Mouse (Mus musculus) right cerebral cortex, postnatal 36 days (tissue): Measurements from ENCODE around the gene Zfp976.
"Not testable (repeated sequence)": the region's sequence is repeated elsewhere in the genome, so short reads cannot be mapped to it uniquely, and the experiment has no call there.

Experiments used
- DNase-seq, 2 experiments: peaks; one replicate each; pipeline ENCODE4 v3.0.0; 2022; ENCODE audit warnings: low spot score in 2 of 2, mixed read lengths in 1 of 2

Gene Zfp976

DNA sequence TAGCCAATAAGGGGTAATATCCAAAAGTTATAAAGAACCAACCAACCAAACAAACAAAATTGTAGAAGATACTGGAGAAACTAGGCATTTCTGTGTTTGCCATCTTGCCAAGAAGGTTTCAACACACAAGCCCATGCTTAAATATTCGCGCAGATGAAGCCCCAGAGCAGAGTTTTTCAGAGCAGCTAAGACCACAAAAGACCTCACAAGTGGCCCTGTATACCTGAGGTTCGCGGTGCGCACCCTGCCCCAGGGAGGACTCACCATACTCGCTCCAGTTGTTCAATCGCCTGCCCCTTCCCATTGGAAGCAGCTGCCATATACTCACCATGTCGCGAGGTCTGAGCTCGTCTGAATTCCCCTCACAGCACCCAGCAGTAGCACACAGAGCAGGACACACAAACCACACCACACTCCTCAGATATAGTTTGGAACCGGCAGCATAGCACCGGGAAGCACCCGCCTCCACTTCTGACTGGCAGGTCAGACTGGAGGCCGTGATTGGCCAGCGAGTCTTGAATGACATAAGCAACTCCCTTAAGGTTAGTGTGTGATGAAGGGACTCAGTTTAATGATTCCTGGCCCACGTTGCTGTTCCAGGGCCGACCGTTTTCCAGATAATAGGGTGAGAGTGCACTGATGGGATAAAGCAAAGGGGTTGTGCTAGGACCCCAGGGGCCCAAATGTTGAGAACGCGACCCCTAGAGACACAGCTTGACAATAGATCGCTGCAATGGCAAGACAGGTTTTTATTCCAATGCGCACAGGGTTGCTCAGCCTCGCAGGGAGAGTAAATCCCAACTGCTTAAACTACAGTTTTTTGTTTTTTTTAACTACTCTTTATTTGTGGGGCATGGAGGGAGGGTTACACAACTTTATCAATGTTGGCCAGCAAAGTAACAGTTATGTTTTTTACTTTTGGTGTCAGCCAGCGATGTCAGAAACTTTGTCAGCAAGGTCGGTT lies at the start of gene Zfp976:
TSS of gene Zfp976 (minus strand) at position 437 of the 964 bp plus-strand sequence.
- DNase-seq, result peak; percentile 29 to 56

- DNase-seq, result not testable (repeated sequence)
Measured at GRCm38 (mm10) chr7:42680081-42680480, 37.7 kb upstream of the Zfp976 start.

DNA sequence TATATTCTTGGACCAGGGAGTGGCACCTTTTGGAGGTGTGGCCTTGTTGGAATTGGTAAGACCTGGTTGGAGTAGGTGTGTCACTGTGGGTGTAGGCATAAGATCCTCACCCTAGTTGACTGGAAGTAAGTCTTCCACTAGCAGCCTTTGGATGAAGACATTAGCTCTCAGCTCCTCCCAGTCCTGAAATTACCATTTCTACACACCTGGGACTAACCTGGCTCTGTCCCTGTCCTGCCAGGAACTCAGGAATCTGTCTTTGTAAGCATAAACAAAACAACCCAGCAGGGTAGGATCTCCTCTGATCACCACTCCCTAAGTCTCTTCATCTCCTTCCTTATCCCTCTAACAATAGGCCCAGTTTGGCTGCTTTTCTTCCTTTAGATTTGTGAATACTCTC lies 37.3 kb upstream of the Zfp976 start:
- DNase-seq, result not testable (repeated sequence)

DNA sequence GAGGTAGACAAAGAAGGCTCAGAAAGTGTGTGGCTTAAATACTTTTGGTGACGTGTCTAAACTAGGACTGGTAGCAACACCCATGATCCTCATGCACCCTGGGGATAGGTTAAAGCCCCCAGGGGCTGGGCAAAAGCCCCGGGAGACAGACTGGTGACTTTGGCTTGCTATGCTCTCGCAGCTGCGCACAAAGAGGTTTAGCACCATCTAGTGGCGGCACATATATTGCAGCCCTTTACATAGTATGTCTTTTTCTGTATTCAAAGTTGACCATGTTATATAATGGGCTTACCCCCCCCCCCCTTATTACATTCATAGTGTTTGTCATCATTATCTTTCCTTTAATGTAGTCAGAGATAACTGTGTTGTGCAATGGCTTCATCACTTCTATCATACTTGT lies 17.8 kb upstream of the Zfp976 start:
- not testable (repeated sequence) for DNase-seq

DNA sequence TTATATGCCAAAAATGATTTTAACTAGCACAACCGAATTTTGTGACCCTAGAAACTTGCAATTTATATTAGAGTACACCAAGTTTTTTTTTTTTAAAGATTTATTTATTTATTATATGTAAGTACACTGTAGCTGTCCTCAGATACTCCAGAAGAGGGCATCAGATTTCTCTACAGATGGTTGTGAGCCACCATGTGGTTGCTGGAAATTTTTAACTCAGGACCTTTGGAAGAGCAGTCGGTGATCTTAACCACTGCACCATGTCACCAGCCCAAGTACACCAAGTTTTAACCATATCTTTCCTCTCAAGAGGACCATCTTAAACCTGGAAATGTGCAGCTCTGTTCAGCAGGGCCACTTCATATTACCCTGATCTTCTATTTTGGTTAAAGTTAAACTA lies 12.8 kb upstream of the Zfp976 start:
- DNase-seq, result not testable (repeated sequence)

GRCm38 (mm10) chr7:42643120-42643620 lies 782 bp upstream of the Zfp976 start:
- DNase-seq, result not testable (repeated sequence)

GRCm38 (mm10) chr7:42631031-42631430 lies 11.4 kb downstream of the Zfp976 start:
- not testable (repeated sequence) for DNase-seq

DNA sequence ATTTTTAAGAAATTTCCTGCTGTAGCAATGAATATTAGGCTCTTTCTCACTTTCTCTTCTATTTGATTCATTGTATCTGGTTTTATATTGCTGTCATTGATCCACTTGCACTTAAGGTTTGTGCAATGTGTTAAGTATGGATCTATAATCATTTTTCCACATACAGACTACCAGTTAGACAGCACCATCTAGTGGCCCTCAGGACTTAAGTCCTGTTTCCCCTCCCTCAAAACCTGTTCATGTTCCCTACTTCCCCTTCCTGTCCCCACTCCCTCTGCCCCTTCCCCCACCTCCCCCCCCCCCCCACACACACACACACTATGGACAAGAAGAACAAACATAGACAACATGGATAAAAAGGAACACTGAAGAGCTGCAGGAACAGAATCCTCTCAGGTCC lies 46.7 kb downstream of the Zfp976 start:
- not testable (repeated sequence) for DNase-seq

DNA sequence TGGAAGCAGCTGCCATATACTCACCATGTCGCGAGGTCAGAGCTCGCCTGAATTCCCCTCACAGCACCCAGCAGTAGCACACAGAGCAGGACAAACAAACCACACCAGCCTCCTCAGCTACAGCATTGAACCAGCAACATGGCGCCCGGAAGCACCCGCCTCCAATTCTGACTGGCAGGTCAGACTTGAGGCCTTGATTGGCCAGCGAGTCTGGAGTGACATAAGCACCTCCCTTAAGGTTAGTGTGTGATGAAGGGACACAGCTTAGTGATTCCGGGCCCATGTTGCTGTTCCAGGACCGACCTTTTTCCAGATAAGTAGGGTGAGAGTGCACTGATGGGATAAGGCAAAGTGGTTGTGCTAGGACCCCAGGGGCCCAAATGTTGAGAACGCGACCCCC lies 50.0 kb downstream of the Zfp976 start, which contains the start of gene Zfp977:
TSS of gene Zfp977 (minus strand) at position 135 of the 400 bp plus-strand sequence.
- DNase-seq, result not testable (repeated sequence)

GRCm38 (mm10) chr7:42591311-42591710 lies 51.1 kb downstream of the Zfp976 start:
- DNase-seq, result not testable (repeated sequence)

DNA sequence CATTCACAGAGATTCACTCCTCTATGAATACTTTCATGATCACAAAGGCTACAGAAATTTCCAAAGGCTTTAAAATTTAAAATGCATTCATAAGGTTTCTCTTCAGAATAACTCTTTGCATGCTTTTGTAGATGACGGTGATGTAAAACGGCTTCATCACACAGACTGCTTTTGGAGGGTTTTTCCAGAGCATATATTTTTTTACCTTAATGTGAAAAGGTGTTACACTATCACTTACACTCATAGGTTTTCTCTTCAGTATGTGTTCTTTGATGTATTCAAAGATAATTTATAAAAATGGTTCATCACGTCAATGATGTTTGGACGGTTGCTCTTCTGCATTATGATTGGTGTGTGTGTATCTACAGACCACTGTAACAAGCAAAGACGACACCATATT lies 63.9 kb downstream of the Zfp976 start, which contains the start of gene Gm21028:
TSS of gene Gm21028 (minus strand) at position 101 of the 400 bp plus-strand sequence.
- no peak for DNase-seq
